Mouse (Mus musculus): Measurements from ENCODE around the gene Ms4a10. TPM values are rescaled to one million over a fixed set of nuclear protein-coding genes. Genes with fewer than 3 reads are reported as not detected.
A peak's percentile ranks its signal among the peaks of the same experiment; 100 is the strongest.

Ms4a10 gene
- polyA plus RNA-seq, 1 experiment from 2014 or later: not detected

DNA sequence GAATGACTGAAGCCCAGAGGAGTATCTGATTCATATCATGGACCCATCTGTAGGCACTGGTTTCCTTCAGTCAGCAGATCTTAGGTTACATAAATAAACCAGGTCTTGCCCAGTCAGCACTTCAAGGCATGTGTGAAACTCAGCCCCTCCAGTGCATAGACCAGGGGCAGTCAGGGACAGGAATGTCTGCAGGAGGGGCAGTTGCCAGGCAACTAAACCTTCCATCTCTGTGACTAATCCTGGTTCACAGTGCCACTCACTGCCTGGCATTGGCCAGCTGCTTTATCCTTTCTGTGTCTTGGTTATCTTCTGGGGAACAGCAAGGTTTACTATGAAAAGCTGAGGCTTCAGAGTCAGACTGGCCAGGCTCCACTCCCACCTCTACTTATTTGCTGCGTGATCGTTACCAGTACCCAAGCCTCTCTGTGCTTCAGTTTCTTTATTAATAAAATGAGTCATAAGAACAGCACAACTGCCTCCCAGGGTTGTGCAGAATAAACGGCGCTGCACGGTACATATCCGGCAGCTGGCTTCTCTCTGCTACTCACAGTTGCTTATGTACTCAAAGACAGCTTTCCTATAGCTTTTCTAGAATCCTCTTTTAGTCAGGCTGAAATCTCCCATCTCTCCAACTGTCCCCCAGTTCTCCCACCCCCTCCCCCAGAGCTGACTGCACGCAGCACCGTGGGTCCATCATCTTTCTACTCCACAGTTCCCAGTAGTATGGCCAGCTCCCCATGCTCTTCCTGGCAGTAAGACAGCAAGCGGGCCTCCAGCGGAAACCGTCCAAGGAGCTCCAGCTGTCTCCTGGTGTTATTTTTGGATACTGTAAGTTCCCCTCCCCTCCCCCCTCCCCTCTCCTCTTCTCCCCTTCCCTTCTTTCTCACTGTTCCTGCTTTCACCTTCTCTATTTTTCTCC lies 22.2 kb downstream of the Ms4a10 start:
- no peaks in the 10 kb centered on the region for H3K9me3 ChIP-seq
- H3K27me3 ChIP-seq: no peaks in the 10 kb centered on the region
- no peaks in the 10 kb centered on the region for H3K36me3 ChIP-seq
- H3K9ac ChIP-seq (replicated peaks): no peak overlapping the region
- peaks cover 19% of the 10 kb centered on the region for H3K4me1 ChIP-seq
- peak overlapping the region; percentile 67 for H3K27ac ChIP-seq (replicated peaks)
- H3K4me2 ChIP-seq (replicated peaks): 0 out of 2 replicates have a peak overlapping the region, but pooled peaks have one; percentile 5
- peak; percentile 25; the same call in 1 of the 2 replicates for ATAC-seq (ENCODE audit: low FRiP score, low read depth)
- WGBS: 63% methylated on average over 11 of the region's 11 CpGs
- H3K4me3 ChIP-seq: no peak overlapping the region

DNA sequence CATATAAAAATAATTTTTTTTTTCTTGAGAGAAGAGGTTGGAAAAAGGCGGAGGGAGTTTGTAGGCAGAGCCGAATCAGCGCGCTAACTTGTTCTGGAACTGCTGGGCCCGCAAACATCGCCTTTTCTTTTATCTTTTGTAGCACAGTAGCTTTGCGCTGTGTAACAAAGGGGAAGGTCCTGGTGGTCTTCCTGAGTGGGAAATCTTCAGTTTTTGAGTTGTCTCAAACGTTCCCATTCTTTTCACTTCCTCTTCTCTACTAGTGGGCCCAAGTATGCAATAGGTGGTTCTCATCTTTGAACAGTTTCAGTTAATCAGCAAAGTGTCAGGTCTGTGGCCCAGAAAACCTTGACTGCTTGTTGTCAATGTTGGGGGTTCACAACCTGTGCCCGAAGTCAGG lies 24.9 kb downstream of the Ms4a10 start:
- 0 out of 2 replicates have a peak overlapping the region, but pooled peaks have one; percentile 25 for H3K27ac ChIP-seq (replicated peaks)
- WGBS: 39% methylated on average over 9 of the region's 9 CpGs

DNA sequence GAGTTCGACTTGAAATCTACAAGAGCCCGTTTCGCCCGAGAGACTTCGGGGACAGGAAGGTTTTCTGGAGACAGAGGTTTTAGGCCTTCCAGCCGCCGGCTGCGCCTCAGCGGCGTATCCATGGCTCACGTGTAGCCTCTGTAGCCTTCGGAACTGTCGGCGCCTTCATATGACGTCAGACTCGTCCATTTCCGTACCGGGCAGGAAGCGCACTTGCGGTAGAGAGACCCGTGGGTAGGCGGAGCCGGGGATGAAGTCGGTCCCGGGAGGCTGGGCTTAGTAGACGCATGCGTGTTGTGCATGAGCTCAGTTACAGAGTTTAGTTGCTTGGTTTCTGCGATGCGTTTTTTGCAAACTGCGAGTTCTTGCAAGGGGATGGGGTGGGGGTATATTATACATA lies 25.4 kb downstream of the Ms4a10 start, which contains the start of gene Ccdc86:
Ccdc86 (minus strand) TSS at position 155 of the 400 bp plus-strand sequence.
- Histone ChIP-seq H3K4me1 (peaks cover 30% of the 10 kb centered on the region), H3K9ac (replicated peaks) (peak within 1 kb of the TSS; percentile 90), H3K27me3 (no peaks in the 10 kb centered on the region), H3K9me3 (no peaks in the 10 kb centered on the region), H3K4me2 (replicated peaks) (peak within 1 kb of the TSS; percentile 100), H3K36me3 (peaks cover 21% of the 10 kb centered on the region), H3K4me3 (peak within 1 kb of the TSS; percentile 74), H3K27ac (replicated peaks) (0 out of 2 replicates have a peak within 1 kb of the TSS, but pooled peaks have one; percentile 25)
- WGBS: 1% methylated on average over 30 of the region's 30 CpGs
- ATAC-seq (ENCODE audit: low FRiP score, low read depth): peak; percentile 98

More for the DNA sequence above, 24.9 kb downstream of the Ms4a10 start:
- Histone ChIP-seq H3K27me3 (no peaks in the 10 kb centered on the region), H3K4me2 (replicated peaks) (peak overlapping the region; percentile 100), H3K9ac (replicated peaks) (peak overlapping the region; percentile 46; the same call in 1 of the 2 replicates), H3K9me3 (no peaks in the 10 kb centered on the region), H3K4me1 (peaks cover 30% of the 10 kb centered on the region), H3K4me3 (peak overlapping the region; percentile 74), H3K36me3 (peaks cover 16% of the 10 kb centered on the region)
- peak; percentile 20 for ATAC-seq (ENCODE audit: low FRiP score, low read depth)

DNA sequence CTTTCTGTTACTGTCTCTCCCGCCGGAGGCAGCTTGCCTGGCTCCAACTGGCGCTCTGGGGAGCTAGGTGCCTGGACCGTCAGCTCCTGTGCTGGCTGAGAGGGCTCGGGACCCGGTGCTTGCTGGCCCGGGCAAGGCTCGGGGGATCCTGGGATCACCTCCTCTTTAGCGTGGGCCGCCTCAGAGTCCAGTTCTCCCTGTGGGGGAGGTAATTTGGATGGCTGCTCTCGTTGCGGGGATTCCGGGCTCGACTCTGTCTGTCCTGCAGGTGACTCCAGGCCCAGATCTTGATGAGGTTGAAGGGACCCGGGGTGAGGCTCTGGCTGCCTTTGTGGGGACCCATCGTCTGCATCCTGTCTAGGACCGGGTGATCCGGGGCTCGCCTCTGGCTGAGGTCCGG lies 26.1 kb downstream of the Ms4a10 start:
- H3K4me3 ChIP-seq: peak overlapping the region; percentile 74
- H3K27me3 ChIP-seq: no peaks in the 10 kb centered on the region
- ATAC-seq (ENCODE audit: low FRiP score, low read depth): no peak
- no peak overlapping the region for H3K27ac ChIP-seq (replicated peaks)
- H3K9me3 ChIP-seq: no peaks in the 10 kb centered on the region
- WGBS: under 1% methylated on average over 20 of the region's 20 CpGs
- H3K4me1 ChIP-seq: peaks cover 30% of the 10 kb centered on the region
- peak overlapping the region; percentile 100 for H3K4me2 ChIP-seq (replicated peaks)
- peaks cover 28% of the 10 kb centered on the region for H3K36me3 ChIP-seq
- H3K9ac ChIP-seq (replicated peaks): peak overlapping the region; percentile 90

DNA sequence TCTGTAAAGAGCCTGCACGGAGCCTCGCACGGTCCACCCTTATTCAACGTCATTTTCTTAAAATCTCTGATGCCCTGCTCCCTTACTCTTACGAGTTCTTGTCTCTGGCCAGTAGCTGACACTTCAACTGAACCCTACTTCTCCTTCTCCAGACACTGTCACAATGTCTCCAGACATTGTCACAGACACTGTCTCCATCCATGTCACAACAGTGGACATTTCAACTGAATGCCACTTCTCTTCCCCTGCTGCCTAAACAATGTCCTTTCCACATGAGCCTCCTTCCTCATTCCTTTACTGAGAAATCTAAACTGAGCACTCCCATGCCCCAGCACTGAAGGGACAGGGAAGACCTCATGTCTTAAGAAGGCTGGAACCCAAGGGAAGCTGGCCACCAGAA lies 27.3 kb downstream of the Ms4a10 start:
- H3K27me3 ChIP-seq: 0 out of 2 replicates have a peak, but pooled peaks cover under 1% of the 10 kb centered on the region
- peak overlapping the region; percentile 74 for H3K4me3 ChIP-seq
- no peak overlapping the region for H3K27ac ChIP-seq (replicated peaks)
- H3K9me3 ChIP-seq: no peaks in the 10 kb centered on the region
- peak overlapping the region; percentile 90 for H3K9ac ChIP-seq (replicated peaks)
- no peak for ATAC-seq (ENCODE audit: low FRiP score, low read depth)
- H3K4me2 ChIP-seq (replicated peaks): peak overlapping the region; percentile 100
- H3K36me3 ChIP-seq: peaks cover 40% of the 10 kb centered on the region
- peaks cover 28% of the 10 kb centered on the region for H3K4me1 ChIP-seq
- 90% methylated on average over 5 of the region's 5 CpGs for WGBS

DNA sequence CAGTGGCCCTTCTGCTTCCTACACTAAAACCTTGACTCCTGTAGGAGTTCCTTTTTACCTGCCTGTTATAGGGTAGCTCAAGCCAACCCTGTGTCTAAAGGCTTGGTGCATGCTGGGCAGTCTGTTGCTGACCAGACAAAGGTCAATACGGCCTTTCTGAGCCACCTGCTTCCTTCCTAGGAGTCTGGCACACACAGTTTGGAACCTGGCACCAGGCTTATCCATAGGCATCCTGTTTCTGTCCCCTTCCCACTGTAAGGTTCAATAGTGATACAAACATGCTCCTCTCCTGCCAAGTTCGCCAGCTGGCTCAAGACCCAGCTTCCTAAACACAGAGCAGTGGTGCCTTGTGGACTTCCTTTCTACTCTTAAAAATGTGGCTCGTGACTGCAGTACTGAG lies 28.0 kb downstream of the Ms4a10 start:
- H3K4me1 ChIP-seq: peaks cover 28% of the 10 kb centered on the region
- ATAC-seq (ENCODE audit: low FRiP score, low read depth): no peak
- peaks cover 7% of the 10 kb centered on the region; the same call in 1 of the 2 replicates for H3K27me3 ChIP-seq
- H3K9me3 ChIP-seq: no peaks in the 10 kb centered on the region
- 90% methylated on average over 3 of the region's 3 CpGs for WGBS
- peak overlapping the region; percentile 100 for H3K4me2 ChIP-seq (replicated peaks)
- no peak overlapping the region for H3K9ac ChIP-seq (replicated peaks)
- peaks cover 46% of the 10 kb centered on the region for H3K36me3 ChIP-seq
- no peak overlapping the region for H3K4me3 ChIP-seq
- no peak overlapping the region for H3K27ac ChIP-seq (replicated peaks)

DNA sequence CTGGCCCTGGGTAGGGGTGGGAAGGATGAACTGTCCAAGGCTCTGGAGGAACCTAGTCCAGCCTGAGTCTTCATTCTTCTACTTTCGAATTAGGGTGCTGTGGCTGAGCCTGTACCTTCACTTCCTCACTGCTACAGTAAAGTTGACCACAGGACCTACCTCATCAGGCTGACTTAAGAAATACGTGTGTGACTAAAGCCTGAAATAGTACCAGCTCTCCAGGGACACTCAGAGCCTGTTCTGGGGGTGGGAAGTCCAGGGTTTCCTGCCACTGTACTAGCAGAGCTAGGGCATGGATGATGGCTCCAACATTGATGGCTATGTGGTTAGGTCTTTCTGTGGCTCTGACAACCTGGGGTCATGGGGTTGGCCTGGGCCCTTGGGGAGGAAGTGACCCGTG lies 30.5 kb downstream of the Ms4a10 start:
- Histone ChIP-seq H3K9me3 (no peaks in the 10 kb centered on the region), H3K27ac (replicated peaks) (no peak overlapping the region), H3K4me1 (peaks cover 36% of the 10 kb centered on the region), H3K9ac (replicated peaks) (no peak overlapping the region), H3K27me3 (peaks cover 14% of the 10 kb centered on the region), H3K4me2 (replicated peaks) (no peak overlapping the region), H3K4me3 (no peak overlapping the region), H3K36me3 (peaks cover 46% of the 10 kb centered on the region)
- WGBS: 87% methylated on average over 3 of the region's 3 CpGs
- no peak for ATAC-seq (ENCODE audit: low FRiP score, low read depth)

DNA sequence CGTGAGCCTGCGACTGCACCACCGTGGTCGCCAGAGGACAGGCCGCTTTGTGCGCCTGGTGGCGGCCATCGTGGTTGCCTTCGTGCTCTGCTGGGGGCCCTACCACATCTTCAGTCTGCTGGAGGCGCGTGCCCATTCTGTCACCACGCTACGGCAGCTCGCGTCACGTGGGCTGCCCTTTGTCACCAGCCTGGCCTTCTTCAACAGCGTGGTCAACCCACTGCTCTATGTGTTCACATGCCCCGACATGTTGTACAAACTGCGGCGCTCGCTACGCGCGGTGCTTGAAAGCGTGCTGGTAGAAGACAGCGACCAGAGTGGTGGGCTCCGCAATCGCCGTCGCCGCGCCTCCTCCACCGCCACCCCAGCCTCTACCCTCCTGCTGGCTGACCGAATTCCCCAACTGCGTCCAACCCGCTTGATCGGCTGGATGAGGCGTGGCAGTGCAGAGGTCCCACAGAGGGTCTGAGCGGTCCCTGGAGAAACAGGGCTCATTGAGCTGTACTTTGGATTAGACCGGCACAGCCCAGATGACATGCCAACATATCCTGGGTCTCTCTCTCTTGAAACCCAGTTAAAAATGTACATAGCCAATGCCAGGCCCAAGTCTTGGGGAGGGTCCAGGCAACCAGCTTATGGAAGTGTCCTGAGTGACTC lies 33.5 kb downstream of the Ms4a10 start:
- peak; percentile 87 for ATAC-seq (ENCODE audit: low FRiP score, low read depth)
- WGBS: 2% methylated on average over 40 of the region's 40 CpGs
- Histone ChIP-seq H3K27ac (replicated peaks) (peak overlapping the region; percentile 55), H3K4me3 (peak overlapping the region; percentile 39), H3K27me3 (peaks cover 20% of the 10 kb centered on the region), H3K4me2 (replicated peaks) (peak overlapping the region; percentile 62), H3K4me1 (peaks cover 12% of the 10 kb centered on the region), H3K9ac (replicated peaks) (peak overlapping the region; percentile 53), H3K9me3 (no peaks in the 10 kb centered on the region), H3K36me3 (peaks cover 39% of the 10 kb centered on the region)

DNA sequence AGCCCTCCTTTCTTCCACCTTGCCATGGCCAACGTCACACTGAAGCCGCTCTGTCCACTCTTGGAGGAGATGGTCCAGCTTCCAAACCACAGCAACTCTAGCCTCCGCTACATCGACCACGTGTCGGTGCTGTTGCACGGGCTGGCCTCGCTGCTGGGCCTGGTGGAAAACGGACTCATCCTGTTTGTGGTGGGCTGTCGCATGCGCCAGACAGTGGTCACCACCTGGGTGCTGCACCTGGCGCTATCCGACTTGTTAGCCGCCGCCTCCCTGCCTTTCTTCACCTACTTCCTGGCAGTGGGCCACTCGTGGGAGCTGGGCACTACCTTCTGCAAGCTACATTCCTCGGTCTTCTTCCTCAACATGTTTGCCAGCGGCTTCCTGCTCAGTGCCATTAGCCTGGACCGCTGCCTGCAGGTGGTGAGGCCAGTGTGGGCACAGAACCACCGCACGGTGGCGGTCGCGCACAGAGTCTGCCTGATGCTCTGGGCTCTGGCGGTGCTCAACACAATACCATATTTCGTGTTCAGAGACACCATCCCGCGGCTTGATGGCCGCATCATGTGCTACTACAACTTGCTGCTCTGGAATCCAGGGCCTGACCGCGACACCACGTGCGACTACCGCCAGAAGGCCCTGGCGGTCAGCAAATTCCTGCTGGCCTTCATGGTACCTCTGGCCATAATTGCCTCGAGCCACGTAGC lies 34.2 kb downstream of the Ms4a10 start:
- ATAC-seq (ENCODE audit: low FRiP score, low read depth): peak; percentile 93
- Histone ChIP-seq H3K27ac (replicated peaks) (peak overlapping the region; percentile 55), H3K27me3 (peaks cover 20% of the 10 kb centered on the region), H3K9ac (replicated peaks) (peak overlapping the region; percentile 53), H3K9me3 (no peaks in the 10 kb centered on the region), H3K4me3 (peak overlapping the region; percentile 39), H3K4me1 (peaks cover 12% of the 10 kb centered on the region), H3K4me2 (replicated peaks) (peak overlapping the region; percentile 62), H3K36me3 (peaks cover 36% of the 10 kb centered on the region)
- WGBS: 19% methylated on average over 37 of the region's 37 CpGs

DNA sequence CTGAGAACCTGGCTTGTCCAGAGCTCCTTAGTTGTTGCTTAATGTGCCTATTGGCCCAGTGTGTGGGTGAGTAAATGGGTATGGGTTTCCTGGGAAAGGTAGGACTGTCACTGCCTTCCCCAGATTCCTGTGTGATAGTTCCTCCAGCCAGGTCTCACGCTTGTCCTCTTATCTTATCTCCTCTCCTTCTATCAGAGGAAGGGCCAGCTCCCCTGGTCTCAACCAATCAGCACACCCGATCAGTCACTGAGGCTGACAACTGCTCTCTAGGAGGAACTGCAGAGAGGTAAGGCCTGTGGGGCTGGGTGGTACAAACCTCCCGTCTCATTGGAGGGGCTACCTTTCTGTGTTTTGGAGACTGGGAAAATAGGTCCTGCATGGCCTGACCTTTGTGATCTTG lies 35.7 kb downstream of the Ms4a10 start:
- Histone ChIP-seq H3K4me2 (replicated peaks) (no peak overlapping the region), H3K27ac (replicated peaks) (no peak overlapping the region), H3K9ac (replicated peaks) (no peak overlapping the region), H3K9me3 (no peaks in the 10 kb centered on the region), H3K4me1 (peaks cover 12% of the 10 kb centered on the region), H3K4me3 (no peak overlapping the region), H3K36me3 (peaks cover 21% of the 10 kb centered on the region), H3K27me3 (peaks cover 20% of the 10 kb centered on the region)
- ATAC-seq (ENCODE audit: low FRiP score, low read depth): no peak
- 63% methylated on average over 3 of the region's 3 CpGs for WGBS

DNA sequence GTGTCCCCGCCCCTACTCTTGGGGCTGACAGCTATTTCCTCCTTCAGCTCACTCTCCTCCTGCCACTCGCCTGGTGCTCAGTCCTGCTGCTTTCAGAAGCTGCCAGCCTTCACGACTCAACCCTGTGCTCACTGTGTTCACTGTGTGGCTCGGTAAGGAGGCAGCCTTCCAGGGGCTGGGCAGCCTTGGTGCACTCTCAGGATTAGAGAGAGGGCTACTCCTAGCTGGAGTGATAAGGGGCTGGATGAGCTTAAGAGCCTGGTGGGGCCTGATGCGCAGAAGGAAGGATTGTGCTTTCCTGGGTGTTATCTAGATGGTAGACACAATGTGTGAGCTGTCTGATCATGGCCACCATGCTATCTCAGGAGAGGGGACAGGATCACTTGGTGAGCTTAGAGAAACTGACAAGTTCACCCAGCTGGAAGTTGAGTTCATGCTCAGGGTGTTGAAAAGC lies 37.3 kb downstream of the Ms4a10 start, which contains the start of gene Ptgdr2:
Ptgdr2 (plus strand) TSS at position 51 of the 454 bp plus-strand sequence.
- H3K9ac ChIP-seq (replicated peaks): no peak within 1 kb of the TSS

More for the DNA sequence above, 37.3 kb downstream of the Ms4a10 start, which contains the start of gene Ptgdr2:
- Histone ChIP-seq H3K27ac (replicated peaks) (no peak within 1 kb of the TSS), H3K4me2 (replicated peaks) (no peak within 1 kb of the TSS), H3K27me3 (peaks cover 19% of the 10 kb centered on the region), H3K4me3 (no peak within 1 kb of the TSS), H3K9me3 (no peaks in the 10 kb centered on the region), H3K4me1 (peaks cover 12% of the 10 kb centered on the region), H3K36me3 (peaks cover 5% of the 10 kb centered on the region; the same call in 1 of the 2 replicates)
- WGBS: 60% methylated on average over 5 of the region's 5 CpGs
- ATAC-seq (ENCODE audit: low FRiP score, low read depth): no peak

All from midbrain, embryonic 12.5 days (tissue).